Mouse (Mus musculus): ENCODE data around the gene Wdr81. TPM values are rescaled to one million over a fixed set of nuclear protein-coding genes. Genes with fewer than 3 reads are reported as not detected.

Gene Wdr81
- total RNA-seq, 2 experiments from 2014 or later = 18.1 to 18.4 TPM

- no peak for DNase-seq (ENCODE audit: low spot score in 2 of 2)
Measured at GRCm38 (mm10) chr11:75403301-75404052, 51.0 kb downstream of the Wdr81 start.

- DNase-seq (ENCODE audit: low spot score in 2 of 2) = no peak
Measured at GRCm38 (mm10) chr11:75402271-75402690, 52.2 kb downstream of the Wdr81 start.

- DNase-seq (ENCODE audit: low spot score in 2 of 2) = no peak
Measured at GRCm38 (mm10) chr11:75400099-75400498, 54.4 kb downstream of the Wdr81 start.

DNA sequence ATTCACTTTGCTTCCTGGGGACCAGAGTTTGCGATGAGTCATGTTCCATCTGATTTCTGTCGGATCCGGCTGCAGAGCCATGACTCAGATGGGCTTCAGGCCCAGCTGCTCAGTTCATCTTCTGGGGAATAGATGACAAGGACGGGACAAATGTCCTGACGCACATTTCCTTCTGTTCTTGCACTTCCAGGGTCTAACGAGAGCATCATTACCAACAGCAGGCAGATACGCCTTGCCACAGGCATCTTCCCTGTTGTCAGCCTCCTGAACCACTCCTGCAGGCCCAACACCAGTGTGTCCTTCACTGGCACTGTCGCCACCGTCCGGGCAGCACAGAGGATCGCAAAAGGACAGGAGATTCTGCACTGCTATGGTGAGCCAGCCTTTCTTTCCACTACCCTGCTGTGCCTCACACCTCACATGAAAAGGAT, 55.1 kb downstream of the Wdr81 start:
- DNase-seq (ENCODE audit: low spot score in 2 of 2) = no peak

GRCm38 (mm10) chr11:75397452-75397851, 57.1 kb downstream of the Wdr81 start:
- DNase-seq (ENCODE audit: low spot score in 2 of 2) = no peak

DNA sequence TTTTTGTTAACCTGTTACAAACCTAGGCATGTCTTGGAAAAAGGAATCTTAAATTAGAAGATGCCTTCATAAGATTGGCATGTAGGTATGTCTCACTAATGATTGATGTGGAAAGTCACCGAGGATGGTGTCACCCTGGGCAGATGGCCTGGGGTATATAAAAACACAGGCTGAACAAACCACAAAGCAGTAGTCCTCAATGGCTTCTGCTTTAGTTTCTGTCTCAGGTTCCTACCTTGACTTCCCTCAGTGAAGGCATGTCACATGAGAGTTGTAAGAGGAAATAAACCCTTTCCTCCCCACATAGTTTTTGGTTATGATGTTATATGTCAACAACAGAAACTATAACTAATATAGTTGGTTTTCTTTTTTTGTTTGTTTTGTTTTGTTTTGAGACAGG, 58.9 kb downstream of the Wdr81 start:
- no peak for DNase-seq (ENCODE audit: low spot score in 2 of 2)

Small RNA genes lying within 50 kb of the gene (microRNA-seq; reads per million reads assigned to microRNA genes)
- 29,037 reads per million, percentile 98 among the genes with 10 or more reads in this experiment for gene Mir22

Other genes starting within 250 kb of the Wdr81 start
- gene Rpa1, start 106.4 kb downstream of the Wdr81 start, total RNA-seq (2021) = 10 to 100 TPM; 87.2 to 93.7 TPM
- 10 to 100 TPM; 11.4 to 12.3 TPM for gene Smyd4, start 106.3 kb downstream of the Wdr81 start, total RNA-seq (2021)
- 100 to 1,000 TPM in 1 of 2 experiments, 10 to 100 TPM in 1; 45.8 to 111 TPM for gene Serpinf1, start 32.0 kb downstream of the Wdr81 start, total RNA-seq (2021)
- gene Serpinf2, start 15.1 kb downstream of the Wdr81 start, total RNA-seq (2021) = 100 to 1,000 TPM in 1 of 2 experiments, 10 to 100 TPM in 1; 12.4 to 127 TPM
- 10 to 100 TPM; 12.9 to 17.8 TPM for gene Tlcd2, start 7.0 kb upstream of the Wdr81 start, total RNA-seq (2021)
- 100 to 1,000 TPM; 142 to 156 TPM for gene Prpf8, start 32.1 kb upstream of the Wdr81 start, total RNA-seq (2021)
- 1 to 10 TPM; 7.7 to 8.5 TPM for gene Rilp, start 55.4 kb upstream of the Wdr81 start, total RNA-seq (2021)
- gene Scarf1, start 58.8 kb upstream of the Wdr81 start, total RNA-seq (2021) = 10 to 100 TPM; 13.8 to 14.4 TPM
- gene Slc43a2, start 77.0 kb upstream of the Wdr81 start, total RNA-seq (2021) = 10 to 100 TPM; 24.2 to 33.0 TPM
- 100 to 1,000 TPM; 120 to 135 TPM for gene Pitpna, start 133.4 kb upstream of the Wdr81 start, total RNA-seq (2021)
- gene Inpp5k, start 176.3 kb upstream of the Wdr81 start, total RNA-seq (2021) = 10 to 100 TPM; 59.8 to 64.4 TPM
- 100 to 1,000 TPM; 122 to 132 TPM for gene Myo1c, start 195.8 kb upstream of the Wdr81 start, total RNA-seq (2021)
- gene Crk, start 224.5 kb upstream of the Wdr81 start, total RNA-seq (2021) = 100 to 1,000 TPM; 106 to 108 TPM